Mouse (Mus musculus) common myeloid progenitor, adult 5-6 weeks (primary cell): ENCODE measurements around the gene Ranbp9. TPM values are rescaled to one million over a fixed set of nuclear protein-coding genes. Genes with fewer than 3 reads are reported as not detected.

ENCODE experiments used
- ATAC-seq: replicated peaks from 2 replicates; pipeline ENCODE4 v1.8.0; 2016; ENCODE audit warnings: low read depth, mild to moderate bottlenecking, moderate TSS enrichment, inconsistent platforms; ENCODE audit not compliant: poor library complexity, severe bottlenecking
- total RNA-seq: library from RNA; stranded (forward); fragments of 200-1000, 187-1606 nt; gene quantifications from 2 replicates; pipeline ENCODE4 v1.2.3, GENCODE M21; 2017

Ranbp9 gene
- 76.8 and 87.2 TPM in 2 replicates for total RNA-seq

GRCm38 (mm10) chr13:43480957-43481858 is at the start of gene Ranbp9:
Ranbp9 (minus strand) TSS chr13:43481282.
- ATAC-seq, result peak; percentile 57; the same call in 1 of the 2 replicates

- ATAC-seq, result peak; percentile 57
These were observed 49.2 kb upstream of the Ranbp9 start for GRCm38 (mm10) chr13:43530129-43530831.

- no peak for ATAC-seq
These were observed 45.2 kb upstream of the Ranbp9 start for GRCm38 (mm10) chr13:43526289-43526688.

GRCm38 (mm10) chr13:43525363-43526134 is 44.5 kb upstream of the Ranbp9 start:
- peak; percentile 24 for ATAC-seq

- ATAC-seq, result peak; percentile 63
These were observed 43.6 kb upstream of the Ranbp9 start for GRCm38 (mm10) chr13:43524491-43525362.

GRCm38 (mm10) chr13:43523906-43524480 is 42.9 kb upstream of the Ranbp9 start:
- ATAC-seq, result no peak

GRCm38 (mm10) chr13:43521940-43522339 is 40.9 kb upstream of the Ranbp9 start:
- no peak for ATAC-seq

GRCm38 (mm10) chr13:43519251-43519650 is 38.2 kb upstream of the Ranbp9 start:
- no peak for ATAC-seq

- no peak for ATAC-seq
These were observed 36.3 kb upstream of the Ranbp9 start for GRCm38 (mm10) chr13:43517371-43517770.

GRCm38 (mm10) chr13:43516931-43517330 is 35.8 kb upstream of the Ranbp9 start:
- no peak for ATAC-seq

GRCm38 (mm10) chr13:43516119-43516518 is 35.0 kb upstream of the Ranbp9 start:
- no peak for ATAC-seq

- peak; percentile 93 for ATAC-seq
These were observed 33.9 kb upstream of the Ranbp9 start for GRCm38 (mm10) chr13:43514950-43515358.

GRCm38 (mm10) chr13:43512736-43513135 is 31.7 kb upstream of the Ranbp9 start:
- no peak for ATAC-seq

- ATAC-seq, result no peak
These were observed 24.7 kb upstream of the Ranbp9 start for GRCm38 (mm10) chr13:43505798-43506197.

GRCm38 (mm10) chr13:43503395-43503850 is 22.3 kb upstream of the Ranbp9 start:
- peak; percentile 67 for ATAC-seq

- no peak for ATAC-seq
These were observed 20.5 kb upstream of the Ranbp9 start for GRCm38 (mm10) chr13:43501601-43502000.

- no peak for ATAC-seq
These were observed 19.4 kb upstream of the Ranbp9 start for GRCm38 (mm10) chr13:43500483-43500850.

- ATAC-seq, result no peak
These were observed 18.8 kb upstream of the Ranbp9 start for GRCm38 (mm10) chr13:43499731-43500482.
